Mouse (Mus musculus) liver, adult 2 months (tissue): Measurements from ENCODE around the gene Rps3. TPM values are rescaled to one million over a fixed set of nuclear protein-coding genes. Genes with fewer than 3 reads are reported as not detected.

Experiments used
- DNase-seq: peaks from one replicate; pipeline ENCODE4 v3.0.0-alpha.2; 2011; ENCODE audit warnings: low read depth, low spot score; ENCODE audit errors: extremely low read depth
- H3K27ac ChIP-seq: fragments of 200-500 bp; replicated peaks from 2 replicates; pipeline ENCODE4 v1.5.1; 2012; ENCODE audit warnings: low read depth, mild to moderate bottlenecking, control low read depth, inconsistent platforms, low read length; ENCODE audit not compliant: insufficient read depth
- H3K27me3 ChIP-seq: fragments of 200-500 bp; 2 replicates; pipeline ENCODE4 v1.6.1; 2012; ENCODE audit warnings: mild to moderate bottlenecking, moderate library complexity, low read length, inconsistent platforms; ENCODE audit not compliant: control insufficient read depth, insufficient read depth
- H3K36me3 ChIP-seq: fragments of 200-500 bp; 2 replicates; pipeline ENCODE4 v1.6.1; 2012; ENCODE audit warnings: low read length, inconsistent platforms; ENCODE audit not compliant: control insufficient read depth, insufficient read depth
- H3K4me1 ChIP-seq: fragments of 200-500 bp; 2 replicates; pipeline ENCODE4 v1.6.1; 2011; ENCODE audit warnings: low read length; ENCODE audit not compliant: control insufficient read depth, insufficient read depth
- H3K4me3 ChIP-seq: fragments of 200-500 bp; 2 replicates; pipeline ENCODE4 v1.5.1; 2011; ENCODE audit warnings: low read depth, mild to moderate bottlenecking, control low read depth, low read length, moderate library complexity; ENCODE audit not compliant: insufficient read depth
- H3K79me2 ChIP-seq: fragments of 200-500 bp; 2 replicates; pipeline ENCODE4 v1.6.1; 2012; ENCODE audit warnings: inconsistent platforms, mild to moderate bottlenecking, low read length, moderate library complexity; ENCODE audit not compliant: control insufficient read depth, insufficient read depth
- H3K9ac ChIP-seq: fragments of 200-500 bp; 2 replicates; pipeline ENCODE4 v1.6.1; 2012; ENCODE audit warnings: low read depth, mild to moderate bottlenecking, control low read depth, inconsistent platforms, low read length
- CTCF ChIP-seq: fragments of 200-500 bp; IDR thresholded peaks from 2 replicates; pipeline ENCODE4 v1.5.1; 2011; ENCODE audit warnings: low read depth, low read length, control low read depth
- POLR2A ChIP-seq: fragments of 200-500 bp; IDR thresholded peaks from 2 replicates; pipeline ENCODE4 v1.6.1; 2011; ENCODE audit warnings: low read length, control low read depth; ENCODE audit not compliant: insufficient read depth; ENCODE audit errors: extremely low read depth
- WGBS: fragments of 180-500 bp; shearing (Covaris S2); methylation state at CpG from one replicate; pipeline ENCODE4 v1.1.7; 2018; 5-methylcytosine and 5-hydroxymethylcytosine counted together
- polyA plus RNA-seq: library from polyadenylated mRNA; depleted of rRNA; stranded (reverse); fragments of >200 nt; gene quantifications from 2 replicates; pipeline ENCODE4 v1.2.3, GENCODE M21; 2012; rRNA removed
- total RNA-seq: library from RNA; depleted of rRNA; stranded (reverse); fragments of >200 nt; gene quantifications from 2 replicates; pipeline ENCODE4 v1.2.3, GENCODE M21; 2014; rRNA removed

Rps3 gene
- total and polyA plus RNA-seq, 2 experiments: 147 to 473 TPM

DNA sequence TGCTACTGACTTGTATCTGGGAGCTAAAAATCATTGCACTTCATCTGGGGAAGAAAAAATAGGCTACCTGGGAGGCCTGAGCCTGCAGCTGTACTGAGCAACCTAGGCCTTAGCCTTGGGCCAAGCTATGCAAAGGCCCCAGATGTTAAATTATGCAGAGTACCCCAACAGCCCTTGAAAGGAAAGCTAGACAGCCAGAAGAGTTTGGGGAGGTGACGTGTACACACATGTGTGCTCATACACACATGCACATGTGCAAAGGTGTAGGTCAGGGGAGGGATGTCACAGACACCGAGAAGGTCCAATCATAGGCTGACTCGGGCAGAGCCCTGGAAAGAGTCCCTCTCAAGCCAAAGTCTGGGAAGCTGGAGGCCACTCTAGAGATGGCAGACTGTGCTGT is 55.6 kb downstream of the Rps3 start:
- TF ChIP-seq CTCF (no peak), POLR2A (no peak)
- Histone ChIP-seq H3K4me1 (no peaks in the 10 kb centered on the region), H3K9ac (no peak overlapping the region), H3K79me2 (no peaks in the 10 kb centered on the region), H3K4me3 (no peak overlapping the region), H3K27me3 (no peaks in the 10 kb centered on the region), H3K36me3 (no peaks in the 10 kb centered on the region), H3K27ac (no peak overlapping the region)
- 96% methylated on average over 3 of the region's 3 CpGs for WGBS
- no peak for DNase-seq

Other genes with a start within 250 kb of the Rps3 start
- gene Mogat2, start 245.1 kb downstream of the Rps3 start, total RNA-seq: 0.20 and 0.74 TPM in 2 replicates
- gene Mogat2, start 245.1 kb downstream of the Rps3 start, polyA plus RNA-seq: 0.22 and 0.34 TPM in 2 replicates
- not detected in 2 replicates for gene Map6, start 216.3 kb downstream of the Rps3 start, total RNA-seq
- 0.04 TPM in 1 of 2 replicates, not detected in the other for gene Map6, start 216.3 kb downstream of the Rps3 start, polyA plus RNA-seq
- 16.2 and 22.2 TPM in 2 replicates for gene Serpinh1, start 130.5 kb downstream of the Rps3 start, total RNA-seq
- gene Serpinh1, start 130.5 kb downstream of the Rps3 start, polyA plus RNA-seq: 11.7 and 14.5 TPM in 2 replicates
- 0.28 and 0.67 TPM in 2 replicates for gene Gdpd5, start 102.3 kb downstream of the Rps3 start, total RNA-seq
- 0.71 and 1.7 TPM in 2 replicates for gene Gdpd5, start 102.3 kb downstream of the Rps3 start, polyA plus RNA-seq
- gene Klhl35, start 17.7 kb downstream of the Rps3 start, total RNA-seq: 0.13 TPM in 1 of 2 replicates, not detected in the other
- gene Klhl35, start 17.7 kb downstream of the Rps3 start, polyA plus RNA-seq: 0.11 TPM in 1 of 2 replicates, not detected in the other
- gene Arrb1, start 51.7 kb upstream of the Rps3 start, total RNA-seq: 6.5 and 9.5 TPM in 2 replicates
- 5.3 and 6.2 TPM in 2 replicates for gene Arrb1, start 51.7 kb upstream of the Rps3 start, polyA plus RNA-seq
- gene Tpbgl, start 143.4 kb upstream of the Rps3 start, total RNA-seq: 1.9 and 2.8 TPM in 2 replicates
- 6.3 and 6.4 TPM in 2 replicates for gene Tpbgl, start 143.4 kb upstream of the Rps3 start, polyA plus RNA-seq
- 107 and 115 TPM in 2 replicates for gene Slco2b1, start 227.6 kb upstream of the Rps3 start, total RNA-seq
- 134 and 139 TPM in 2 replicates for gene Slco2b1, start 227.6 kb upstream of the Rps3 start, polyA plus RNA-seq
- gene Olfr520, start 246.5 kb upstream of the Rps3 start, total RNA-seq: not detected in 2 replicates
- gene Olfr520, start 246.5 kb upstream of the Rps3 start, polyA plus RNA-seq: not detected in 2 replicates